Mouse (Mus musculus) G1E (cell line): ENCODE measurements at regions not wholly inside any gene's neighbourhood (a gene's known extent, or its start where the extent isn't known, plus 50 kb on each side); places are given as distances from the start of the nearest gene placed in this dataset.

ENCODE experiments used
- CTCF ChIP-seq: IDR thresholded peaks from 2 replicates; pipeline ENCODE4 v1.5.1; 2012; ENCODE audit warnings: low read depth, low read length, inconsistent platforms, mixed read lengths
- GATA1 ChIP-seq: IDR thresholded peaks from 2 replicates; pipeline ENCODE4 v1.6.1; 2012; ENCODE audit warnings: borderline replicate concordance, low read length, inconsistent platforms, mixed read lengths
- GATA2 ChIP-seq: IDR thresholded peaks from 2 replicates; pipeline ENCODE4 v1.6.1; 2012; ENCODE audit warnings: low read depth, low read length, inconsistent platforms, borderline replicate concordance
- POLR2AphosphoS5 ChIP-seq: IDR thresholded peaks from 2 replicates; pipeline ENCODE4 v1.6.1; 2012; ENCODE audit warnings: low read depth, low read length, inconsistent platforms; ENCODE audit not compliant: insufficient replicate concordance
- TAL1 ChIP-seq: conservative IDR thresholded peaks from 2 replicates; pipeline ENCODE4 v1.6.1; 2012; ENCODE audit warnings: low read depth, low read length, inconsistent platforms, mixed read lengths

DNA sequence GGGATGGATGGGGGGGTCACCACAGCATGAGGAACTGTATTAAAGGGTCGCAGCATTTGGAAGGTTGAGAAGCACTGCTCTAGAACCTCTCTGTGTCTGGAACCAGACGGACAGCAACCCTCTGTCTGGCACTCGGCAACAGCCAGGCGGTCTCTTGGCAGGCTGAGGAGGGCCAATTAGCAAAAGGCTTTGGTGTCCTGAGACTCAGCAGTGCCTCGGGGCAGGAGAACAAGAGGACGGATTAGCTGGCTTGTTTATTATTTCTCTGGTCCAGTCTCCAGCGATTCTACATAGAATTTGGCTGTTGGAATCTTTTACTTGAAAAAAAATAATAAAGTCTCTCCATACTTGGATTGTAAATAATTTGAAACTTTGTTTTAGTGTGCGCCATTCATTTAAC, 450.4 kb downstream of the Fam19a5 start:
- TF ChIP-seq CTCF (no peak), GATA2 (no peak), GATA1 (no peak), POLR2AphosphoS5 (no peak), TAL1 (no peak)
